21 mouse cellular contexts compared by ENCODE assay signal in genomic region chr10:37589889-37590288, GRCm38 (mm10).
A peak's percentile ranks its signal among the peaks of the same experiment; 100 is the strongest.
DNase-seq lines count a peak whose midpoint lies in the region; TF ChIP-seq lines count a peak whose summit lies in the region.
"Had no signal": no experiment of that assay in that cellular context is flagged by ENCODE, and none has a peak within 500 bp of the region (broad histone marks: within the 10 kb centered on the region; RNA-seq: fewer than 3 reads in every experiment).

No protein-coding gene starts in this region.

- TF ChIP-seq CTCF in kidney, adult 2 months (conservative IDR thresholded peaks at IDR 0.05; ENCODE audit: insufficient read depth, insufficient read length, low read depth, low read length): no peak

- peak; percentile 1 for DNase-seq in kidney, postnatal 14 days
- no peak for DNase-seq in kidney, adult 2 months
- peak; percentile 12 for DNase-seq in adipocyte (ENCODE audit: low spot score)
- peak; percentile 53 to 57 for DNase-seq in cerebellum, adult 18-20 months
- DNase-seq in cerebellum, postnatal 25 days: peak; percentile 59 to 81
- DNase-seq in adrenal gland, postnatal 10 days: no peak
- DNase-seq in natural killer cell, adult 2 months (ENCODE audit: low spot score in 2 of 2): no peak
- DNase-seq: gastrocnemius, adult 2 months; kidney, adult 18-20 months; kidney, postnatal 25 days; lung, adult 18-20 months; lung, postnatal 36 days; right cerebral cortex, adult 18-20 months; spleen, adult 18-20 months; thymus, postnatal 36 days had no signal

- TF ChIP-seq POLR2A in kidney, adult 2 months (IDR thresholded peaks at IDR 0.05; ENCODE audit: low read depth, low read length): no peak

- no peak overlapping the region for H3K4me3 ChIP-seq in kidney, adult 2 months (ENCODE audit: insufficient read depth, low read depth, low read length)
- H3K4me3 ChIP-seq: embryonic facial prominence, embryonic 13.5 days; gastrocnemius, adult 2 months; heart, embryonic 10.5 days; hindbrain, embryonic 10.5 days; limb, embryonic 10.5 days; neural tube, embryonic 12.5 days had no signal

- H3K27ac ChIP-seq in kidney, adult 2 months (ENCODE audit: insufficient read depth, low read depth, low read length): no peak overlapping the region
- H3K27ac ChIP-seq: embryonic facial prominence, embryonic 13.5 days; gastrocnemius, adult 2 months; heart, embryonic 10.5 days; hindbrain, embryonic 10.5 days; limb, embryonic 10.5 days; neural tube, embryonic 12.5 days had no signal

- no peaks in the 10 kb centered on the region for H3K4me1 ChIP-seq in kidney, adult 2 months (ENCODE audit: control insufficient read depth, insufficient read depth, low read length)
- H3K4me1 ChIP-seq: embryonic facial prominence, embryonic 13.5 days; heart, embryonic 10.5 days; hindbrain, embryonic 10.5 days; limb, embryonic 10.5 days; neural tube, embryonic 12.5 days had no signal

- H3K27me3 ChIP-seq in kidney, adult 2 months (replicated peaks; ENCODE audit: control insufficient read depth, insufficient read depth, low read length): no peaks in the 10 kb centered on the region
- H3K27me3 ChIP-seq: CH12.LX; embryonic facial prominence, embryonic 13.5 days; neural tube, embryonic 12.5 days had no signal

- H3K36me3 ChIP-seq in kidney, adult 2 months (ENCODE audit: control insufficient read depth, insufficient read depth, low read length): no peaks in the 10 kb centered on the region
- H3K36me3 ChIP-seq: embryonic facial prominence, embryonic 13.5 days; heart, embryonic 10.5 days; hindbrain, embryonic 10.5 days; limb, embryonic 10.5 days; neural tube, embryonic 12.5 days had no signal

- WGBS in kidney, adult 2 months: 59% methylated on average over 2 of the region's 2 CpGs

Comparison
In these comparisons a context has a peak if more than half of its experiments do, and no peak if none do; other contexts are left out.
1. DNase-seq: peak in kidney, postnatal 14 days (single experiment), adipocyte (single experiment), cerebellum, adult 18-20 months (2 of 2) and cerebellum, postnatal 25 days (2 of 2); none in kidney, adult 2 months (single experiment), adrenal gland, postnatal 10 days (single experiment) and natural killer cell, adult 2 months (0 of 2).